In the genomic region with DNA sequence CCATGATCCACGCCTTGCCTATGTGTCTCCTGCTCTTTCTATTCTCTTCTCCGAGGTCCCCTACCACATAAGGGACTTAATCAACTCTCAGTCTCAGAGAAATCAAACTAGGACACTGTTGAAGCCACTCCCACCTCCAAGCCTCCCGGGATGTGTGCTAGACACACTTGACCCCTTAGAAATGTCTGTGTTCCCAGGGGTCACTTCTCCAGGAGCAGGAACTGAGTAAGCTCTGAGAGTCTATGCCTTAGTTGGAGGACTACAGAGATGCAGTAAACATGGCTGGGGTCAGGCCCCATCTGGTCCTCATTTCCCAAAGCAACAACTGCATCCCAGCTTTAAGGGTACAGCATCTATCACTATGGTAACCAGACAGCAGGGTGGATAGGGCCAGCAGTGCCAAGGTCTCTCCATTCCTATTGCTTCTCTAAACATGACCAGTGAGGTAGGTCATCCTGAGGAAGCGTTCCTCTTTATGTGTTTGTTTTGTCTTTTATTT, we compare ENCODE assay signal across 10 mouse cellular contexts. TPM values are rescaled to one million over a fixed set of nuclear protein-coding genes. Genes with fewer than 3 reads are reported as not detected.
A peak's percentile ranks its signal among the peaks of the same experiment; 100 is the strongest.
DNase-seq lines count a peak whose midpoint lies in the region; ATAC-seq and TF ChIP-seq lines count a peak whose summit lies in the region.
"Had no signal": no experiment of that assay in that cellular context is flagged by ENCODE, and none has a peak within 500 bp of the region (broad histone marks: within the 10 kb centered on the region; RNA-seq: fewer than 3 reads in every experiment).

No protein-coding gene starts in this region.

- peaks cover 7% of the 10 kb centered on the region for H3K4me1 ChIP-seq in intestine, embryonic 15.5 days (replicated peaks)
- H3K4me1 ChIP-seq in intestine, postnatal 0 days (replicated peaks; ENCODE audit: control insufficient read depth, insufficient read depth, low read length): no peaks in the 10 kb centered on the region
- H3K4me1 ChIP-seq in embryonic facial prominence, embryonic 14.5 days (ENCODE audit: control insufficient read depth, insufficient read depth, low read length): peaks cover 14% of the 10 kb centered on the region
- peaks cover 22% of the 10 kb centered on the region for H3K4me1 ChIP-seq in limb, embryonic 12.5 days (replicated peaks)

- no peaks in the 10 kb centered on the region for H3K9me3 ChIP-seq in intestine, embryonic 15.5 days
- H3K9me3 ChIP-seq in intestine, postnatal 0 days (ENCODE audit: control insufficient read depth): no peaks in the 10 kb centered on the region
- H3K9me3 ChIP-seq in embryonic facial prominence, embryonic 14.5 days (ENCODE audit: control insufficient read depth, low read length): no peaks in the 10 kb centered on the region
- no peaks in the 10 kb centered on the region for H3K9me3 ChIP-seq in limb, embryonic 12.5 days

- 0 out of 2 replicates have a peak, but pooled peaks have one; percentile 16 for ATAC-seq in intestine, embryonic 15.5 days
- no peak for ATAC-seq in intestine, postnatal 0 days
- 0 out of 2 replicates have a peak, but pooled peaks have one; percentile 34 for ATAC-seq in embryonic facial prominence, embryonic 14.5 days (ENCODE audit: low read depth)
- ATAC-seq in limb, embryonic 12.5 days (ENCODE audit: insufficient number of reproducible peaks, insufficient read depth, low FRiP score, low TSS enrichment, low read depth): no peak

- TF ChIP-seq CTCF in gastrocnemius, adult 2 months (IDR thresholded peaks at IDR 0.05): no peak
- TF ChIP-seq CTCF in intestine, postnatal 0 days (IDR thresholded peaks at IDR 0.05; ENCODE audit: low read depth): no peak

- no peaks in the 10 kb centered on the region for H3K36me3 ChIP-seq in intestine, embryonic 15.5 days
- H3K36me3 ChIP-seq in intestine, postnatal 0 days (ENCODE audit: control insufficient read depth, insufficient read depth): no peaks in the 10 kb centered on the region
- H3K36me3 ChIP-seq in embryonic facial prominence, embryonic 14.5 days (ENCODE audit: control insufficient read depth, insufficient read depth, low read length): no peaks in the 10 kb centered on the region
- H3K36me3 ChIP-seq in limb, embryonic 12.5 days: no peaks in the 10 kb centered on the region

- WGBS in intestine, embryonic 15.5 days: 59% methylated on average over 4 of the region's 4 CpGs
- WGBS in intestine, postnatal 0 days: 49% methylated on average over 4 of the region's 4 CpGs
- 59% methylated on average over 4 of the region's 4 CpGs for WGBS in embryonic facial prominence, embryonic 14.5 days
- WGBS in limb, embryonic 12.5 days: 48% methylated on average over 4 of the region's 4 CpGs

- peak overlapping the region; percentile 19; the same call in 1 of the 2 replicates for H3K4me3 ChIP-seq in gastrocnemius, adult 2 months
- no peak overlapping the region for H3K4me3 ChIP-seq in intestine, embryonic 15.5 days (replicated peaks)
- no peak overlapping the region for H3K4me3 ChIP-seq in intestine, postnatal 0 days (ENCODE audit: low read depth, low read length)
- no peak overlapping the region for H3K4me3 ChIP-seq in embryonic facial prominence, embryonic 14.5 days (ENCODE audit: low read depth, low read length)
- no peak overlapping the region for H3K4me3 ChIP-seq in limb, embryonic 12.5 days (replicated peaks)

- no peak overlapping the region for H3K9ac ChIP-seq in intestine, embryonic 15.5 days
- H3K9ac ChIP-seq in intestine, postnatal 0 days (ENCODE audit: low read depth, low read length): no peak overlapping the region
- no peak overlapping the region for H3K9ac ChIP-seq in embryonic facial prominence, embryonic 14.5 days (ENCODE audit: low read depth, low read length)
- 0 out of 2 replicates have a peak overlapping the region, but pooled peaks have one; percentile 24 for H3K9ac ChIP-seq in limb, embryonic 12.5 days (replicated peaks)

- no peaks in the 10 kb centered on the region for H3K27me3 ChIP-seq in intestine, embryonic 15.5 days (replicated peaks)
- H3K27me3 ChIP-seq in intestine, postnatal 0 days (replicated peaks; ENCODE audit: control insufficient read depth, insufficient read depth, low read length): no peaks in the 10 kb centered on the region
- no peaks in the 10 kb centered on the region for H3K27me3 ChIP-seq in embryonic facial prominence, embryonic 14.5 days (replicated peaks; ENCODE audit: control insufficient read depth, insufficient read depth, low read length)
- no peaks in the 10 kb centered on the region for H3K27me3 ChIP-seq in limb, embryonic 12.5 days

- intact Hi-C loops in gastrocnemius, adult 2 months (cut with DNase I): no loop called here
- intact Hi-C loops in gastrocnemius, postnatal 14 days (cut with DNase I; ENCODE audit: low total_unique reads): loop anchor here (10.0 kb wide), 1 partner anchor 108 kb away; the partner anchor contains the start of gene Spns1

- no peak overlapping the region for H3K4me2 ChIP-seq in intestine, embryonic 15.5 days (replicated peaks)
- no peak overlapping the region for H3K4me2 ChIP-seq in intestine, postnatal 0 days (replicated peaks; ENCODE audit: low read depth)
- no peak overlapping the region for H3K4me2 ChIP-seq in embryonic facial prominence, embryonic 14.5 days (ENCODE audit: low read depth, low read length)
- H3K4me2 ChIP-seq in limb, embryonic 12.5 days: no peak overlapping the region

- DNase-seq in gastrocnemius, adult 2 months: no peak
- DNase-seq in gastrocnemius, postnatal 14 days: no peak
- DNase-seq in embryonic facial prominence, embryonic 14.5 days (ENCODE audit: low spot score): no peak
- no peak for DNase-seq in yolk sac, embryonic 10.5 days (ENCODE audit: low spot score)
- DNase-seq in adrenal gland, adult 18-20 months (ENCODE audit: low spot score in 2 of 2): no peak
- DNase-seq: thymus, adult 18-20 months had no signal

- peak overlapping the region; percentile 20; the same call in 1 of the 2 replicates for H3K27ac ChIP-seq in gastrocnemius, adult 2 months
- peak overlapping the region; percentile 2; the same call in 1 of the 2 replicates for H3K27ac ChIP-seq in intestine, embryonic 15.5 days
- no peak overlapping the region for H3K27ac ChIP-seq in intestine, postnatal 0 days (ENCODE audit: low read depth, low read length)
- H3K27ac ChIP-seq in embryonic facial prominence, embryonic 14.5 days (replicated peaks; ENCODE audit: low read depth, low read length): no peak overlapping the region
- H3K27ac ChIP-seq in limb, embryonic 12.5 days: 0 out of 2 replicates have a peak overlapping the region, but pooled peaks have one; percentile 42
- H3K27ac ChIP-seq: macrophage had no signal

RNA-seq across cellular contexts. Expression of gene Sbk1, which starts 6.0 kb away (rescaled TPM):
- 10 to 100 TPM; 13.6 to 21.9 TPM for total RNA-seq in gastrocnemius, adult 2 months (2021)
- total RNA-seq in gastrocnemius, postnatal 14 days (2021): 10 to 100 TPM; 22.4 to 35.2 TPM
- polyA plus RNA-seq in intestine, embryonic 15.5 days (2015; fragmentation: Nextera tagmentation; extraction: Ambion mirVana): 16.9 and 17.7 TPM in 2 replicates
- 3.6 and 4.4 TPM in 2 replicates for polyA plus RNA-seq in intestine, postnatal 0 days (2015; fragmentation: Nextera tagmentation; extraction: Ambion mirVana)
- 36.3 and 46.6 TPM in 2 replicates for polyA plus RNA-seq in embryonic facial prominence, embryonic 14.5 days (2014; fragmentation: Nextera tagmentation; extraction: Ambion mirVana)
- 120 TPM in 2 replicates for polyA plus RNA-seq in limb, embryonic 12.5 days (2016; fragmentation: Nextera tagmentation; extraction: Ambion mirVana)
- 10 to 100 TPM; 46.2 to 99.7 TPM for total RNA-seq in adrenal gland, adult 18-20 months (2021)

Comparison
In these comparisons a context has a peak if more than half of its experiments do, and no peak if none do; other contexts are left out.
1. H3K27ac ChIP-seq: peak in gastrocnemius, adult 2 months (single experiment), intestine, embryonic 15.5 days (single experiment) and limb, embryonic 12.5 days (single experiment); none in intestine, postnatal 0 days (single experiment) and embryonic facial prominence, embryonic 14.5 days (single experiment).
2. ATAC-seq: peak in intestine, embryonic 15.5 days (single experiment) and embryonic facial prominence, embryonic 14.5 days (single experiment); none in intestine, postnatal 0 days (single experiment) and limb, embryonic 12.5 days (single experiment).